Mouse (Mus musculus): ENCODE measurements at regions not wholly inside any gene's neighbourhood (a gene's known extent, or its start where the extent isn't known, plus 50 kb on each side); places are given as distances from the start of the nearest gene placed in this dataset.

DNA sequence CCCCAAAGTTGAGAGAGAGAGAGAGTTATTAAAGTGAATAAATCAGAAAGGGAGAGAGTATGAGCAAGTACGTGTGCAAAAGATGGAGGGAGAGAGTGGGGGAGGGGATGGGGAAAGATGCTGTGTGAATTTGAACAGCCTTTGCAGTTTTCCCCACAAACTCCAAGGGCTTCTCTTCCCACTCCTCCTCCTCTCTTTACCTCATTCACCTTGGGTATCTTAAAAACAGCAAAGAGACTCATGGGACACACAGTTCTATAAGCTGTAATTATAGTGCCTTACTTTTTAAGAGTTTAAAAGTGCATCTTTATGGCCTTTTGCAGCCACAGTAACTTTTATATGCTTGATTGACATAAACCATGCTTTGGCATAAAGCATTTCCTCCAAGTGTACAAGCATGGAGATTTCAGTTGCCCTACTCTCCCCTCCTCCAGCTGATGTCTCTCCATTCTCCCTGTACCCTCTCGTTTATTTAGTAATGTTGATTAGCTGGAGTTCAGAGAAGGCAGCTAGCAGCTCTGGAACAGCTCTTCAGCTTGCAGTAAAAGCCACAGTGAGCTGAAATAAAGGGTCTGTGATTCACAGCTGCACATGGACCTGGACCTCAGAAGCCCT, 156.7 kb downstream of the Tbx18 start:
- dilution Hi-C loops (cut with MboI; ENCODE audit: extremely low pct_ligation_motif_present, extremely low pct_unique_long_range_greater_than_20kb, low sequenced_read_pairs) (no loop called here), in situ Hi-C loops (cut with MboI; ENCODE audit: low pct_ligation_motif_present, low pct_unique_long_range_greater_than_20kb, low sequenced_read_pairs) (no loop called here)
- DNase-seq (ENCODE audit: extremely low read depth), result no peak
- no peak for TF ChIP-seq ZKSCAN1 (IDR thresholded peaks at IDR 0.05; ENCODE audit: borderline replicate concordance, low read depth, low read length)
- no peak for TF ChIP-seq KAT2A (IDR thresholded peaks at IDR 0.05; ENCODE audit: insufficient replicate concordance, low read length)
- TF ChIP-seq BHLHE40 (IDR thresholded peaks at IDR 0.05; ENCODE audit: low read depth, low read length), result no peak
- TF ChIP-seq HCFC1 (IDR thresholded peaks at IDR 0.05; ENCODE audit: low read depth, low read length), result no peak
- no peak for TF ChIP-seq UBTF (IDR thresholded peaks at IDR 0.05; ENCODE audit: low read depth, low read length)
- no peak for TF ChIP-seq SMC3 (IDR thresholded peaks at IDR 0.05; ENCODE audit: low read depth, low read length)
- no peak for TF ChIP-seq ELF1 (IDR thresholded peaks at IDR 0.05; ENCODE audit: low read depth, low read length)
- no peak for TF ChIP-seq MXI1 (IDR thresholded peaks at IDR 0.05; ENCODE audit: low read depth, low read length)
- no peak for TF ChIP-seq USF1 (IDR thresholded peaks at IDR 0.05; ENCODE audit: low read depth, low read length)
- TF ChIP-seq JUND (conservative IDR thresholded peaks at IDR 0.05; ENCODE audit: low read depth, low read length), result no peak
- TF ChIP-seq SIN3A (IDR thresholded peaks at IDR 0.05; ENCODE audit: low read length), result no peak
- no peak for TF ChIP-seq RAD21 (IDR thresholded peaks at IDR 0.05; ENCODE audit: low read depth, low read length)
- TF ChIP-seq JUN (IDR thresholded peaks at IDR 0.05; ENCODE audit: insufficient read depth, low read depth, low read length), result no peak
- TF ChIP-seq TCF12 (IDR thresholded peaks at IDR 0.05; ENCODE audit: low read depth, low read length), result no peak
- TF ChIP-seq MYC (IDR thresholded peaks at IDR 0.05; ENCODE audit: low read depth, low read length), result no peak
- TF ChIP-seq E2F4 (IDR thresholded peaks at IDR 0.05; ENCODE audit: insufficient replicate concordance, low read depth, low read length), result no peak
- TF ChIP-seq MEF2A (IDR thresholded peaks at IDR 0.05; ENCODE audit: borderline replicate concordance, low read depth, low read length), result no peak
- Histone ChIP-seq H3K4me2 (ENCODE audit: insufficient read depth, low read depth, poor library complexity, severe bottlenecking) (no peak overlapping the region), H3K27ac (ENCODE audit: insufficient read depth, low read depth) (no peak overlapping the region), H3K9me3 (replicated peaks; ENCODE audit: low read length) (no peaks in the 10 kb centered on the region), H3K4me3 (replicated peaks in 1 of 3; ENCODE audit: low read depth in 2 of 3, low read length in 2 of 3, poor library complexity in 1 of 3) (no peak overlapping the region), H3K4me1 (ENCODE audit: control insufficient read depth in 1 of 2, insufficient read depth in 2 of 2) (peaks cover 0 to 10% of the 10 kb centered on the region in 2 experiments; a peak in 2 of 4 replicates), H3K79me2 (replicated peaks; ENCODE audit: control insufficient read depth, extremely low read depth, insufficient read depth, poor library complexity, severe bottlenecking) (no peaks in the 10 kb centered on the region; the same call in 1 of the 2 replicates), H3K9ac (ENCODE audit: insufficient read depth, low read depth) (no peak overlapping the region), H3K36me3 (replicated peaks in 1 of 2; ENCODE audit: control insufficient read depth in 1 of 2, insufficient read depth in 1 of 2, low read length in 1 of 2) (no peaks in the 10 kb centered on the region), H3K27me3 (replicated peaks) (no peaks in the 10 kb centered on the region)

DNA sequence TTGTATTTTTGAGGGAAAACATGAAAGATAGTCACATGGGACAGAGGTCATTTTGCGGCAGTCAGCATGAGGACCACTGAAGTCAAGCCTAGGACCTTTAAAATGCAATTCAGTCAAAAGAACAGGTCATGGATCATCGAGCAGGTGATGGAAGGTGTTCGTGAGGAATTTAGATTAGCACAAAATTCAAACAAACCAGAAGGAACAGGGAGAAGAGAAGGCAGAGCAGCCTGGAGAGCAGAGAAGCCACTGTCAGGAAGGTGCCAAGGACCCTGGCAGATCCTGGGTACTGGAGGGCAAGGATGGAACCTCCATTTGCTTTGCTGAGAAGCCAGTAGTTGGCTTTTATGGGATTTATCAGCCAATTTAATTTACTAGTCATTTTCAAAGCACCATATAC, 167.8 kb downstream of the Tbx18 start:
- Histone ChIP-seq H3K9ac (ENCODE audit: insufficient read depth, low read depth) (no peak overlapping the region), H3K4me2 (ENCODE audit: insufficient read depth, low read depth, poor library complexity, severe bottlenecking) (no peak overlapping the region), H3K27ac (ENCODE audit: insufficient read depth, low read depth) (no peak overlapping the region), H3K36me3 (replicated peaks in 1 of 2; ENCODE audit: control insufficient read depth in 1 of 2, insufficient read depth in 1 of 2, low read length in 1 of 2) (no peaks in the 10 kb centered on the region), H3K4me3 (replicated peaks in 1 of 3; ENCODE audit: low read depth in 2 of 3, low read length in 2 of 3, poor library complexity in 1 of 3) (no peak overlapping the region), H3K9me3 (replicated peaks; ENCODE audit: low read length) (no peaks in the 10 kb centered on the region), H3K4me1 (ENCODE audit: control insufficient read depth in 1 of 2, insufficient read depth in 2 of 2) (no peaks in the 10 kb centered on the region), H3K27me3 (replicated peaks) (no peaks in the 10 kb centered on the region), H3K79me2 (replicated peaks; ENCODE audit: control insufficient read depth, extremely low read depth, insufficient read depth, poor library complexity, severe bottlenecking) (no peaks in the 10 kb centered on the region)
- no peak for DNase-seq (ENCODE audit: extremely low read depth)
- dilution Hi-C loops (cut with MboI; ENCODE audit: extremely low pct_ligation_motif_present, extremely low pct_unique_long_range_greater_than_20kb, low sequenced_read_pairs) (no loop called here), in situ Hi-C loops (cut with MboI; ENCODE audit: low pct_ligation_motif_present, low pct_unique_long_range_greater_than_20kb, low sequenced_read_pairs) (no loop called here)
- TF ChIP-seq ELF1 (IDR thresholded peaks at IDR 0.05; ENCODE audit: low read depth, low read length) (no peak), JUN (IDR thresholded peaks at IDR 0.05; ENCODE audit: insufficient read depth, low read depth, low read length) (no peak), TBP (conservative IDR thresholded peaks at IDR 0.05; ENCODE audit: low read depth, low read length) (no peak), MAFK (IDR thresholded peaks at IDR 0.05; ENCODE audit: insufficient replicate concordance, low read length) (no peak), MAZ (IDR thresholded peaks at IDR 0.05; ENCODE audit: low read depth, low read length) (no peak), MXI1 (IDR thresholded peaks at IDR 0.05; ENCODE audit: low read depth, low read length) (no peak), TCF12 (IDR thresholded peaks at IDR 0.05; ENCODE audit: low read depth, low read length) (no peak), ZC3H11A (IDR thresholded peaks at IDR 0.05; ENCODE audit: low read depth, low read length) (no peak), BHLHE40 (IDR thresholded peaks at IDR 0.05; ENCODE audit: low read depth, low read length) (no peak), MEF2A (IDR thresholded peaks at IDR 0.05; ENCODE audit: borderline replicate concordance, low read depth, low read length) (no peak), ZMIZ1 (IDR thresholded peaks at IDR 0.05; ENCODE audit: low read depth, low read length) (no peak)
